Mouse (Mus musculus) brain, adult 2 months (tissue): Measurements from ENCODE around the gene Tspyl4.
A peak's percentile ranks its signal among the peaks of the same experiment; 100 is the strongest.

Experiments used
- DNase-seq: peaks from one replicate; pipeline ENCODE4 v3.0.0; 2011; ENCODE audit warnings: low read depth, low spot score

Tspyl4 gene

GRCm38 (mm10) chr10:34320809-34321208 lies 23.6 kb downstream of the Tspyl4 start:
- no peak for DNase-seq

- peak; percentile 56 for DNase-seq
These were observed 29.5 kb downstream of the Tspyl4 start for GRCm38 (mm10) chr10:34326701-34327100.

GRCm38 (mm10) chr10:34327144-34327543 lies 29.9 kb downstream of the Tspyl4 start:
- DNase-seq, result no peak

GRCm38 (mm10) chr10:34328310-34328709 lies 31.1 kb downstream of the Tspyl4 start:
- peak; percentile 85 for DNase-seq

GRCm38 (mm10) chr10:34341014-34341413 lies 43.8 kb downstream of the Tspyl4 start:
- DNase-seq, result no peak

GRCm38 (mm10) chr10:34341886-34342285 lies 44.6 kb downstream of the Tspyl4 start:
- no peak for DNase-seq
